Mouse (Mus musculus) liver, embryonic 11.5 days (tissue): ENCODE measurements around the gene Olfm2. TPM values are rescaled to one million over a fixed set of nuclear protein-coding genes. Genes with fewer than 3 reads are reported as not detected.
"Not testable (repeated sequence)": the region's sequence is repeated elsewhere in the genome, so short reads cannot be mapped to it uniquely, and the experiment has no call there.

Source experiments
- ATAC-seq: fragments of 200-750 bp; cut with Nextera tagmentation; replicated peaks from 2 replicates; pipeline ENCODE4 v1.8.0; 2017; ENCODE audit warnings: moderate number of reproducible peaks, mild to moderate bottlenecking, moderate TSS enrichment, moderate library complexity; ENCODE audit not compliant: low FRiP score
- DNase-seq: peaks from one replicate; pipeline ENCODE4 v3.0.0-alpha.2; 2017; ENCODE audit warnings: low spot score
- H3K27ac ChIP-seq: fragments of 300-500 bp; sonication (generic); 2 replicates; pipeline ENCODE4 v1.5.1; 2014; ENCODE audit warnings: mild to moderate bottlenecking, low read depth, low read length, control low read depth
- H3K27me3 ChIP-seq: fragments of 300-500 bp; sonication (generic); replicated peaks from 2 replicates; pipeline ENCODE4 v1.6.1; 2014; ENCODE audit warnings: low read length, mixed read lengths; ENCODE audit not compliant: control insufficient read depth, insufficient read depth
- H3K36me3 ChIP-seq: fragments of 300-500 bp; sonication (generic); 2 replicates; pipeline ENCODE4 v1.6.1; 2014; ENCODE audit warnings: mild to moderate bottlenecking, low read length, moderate library complexity, mixed read lengths; ENCODE audit not compliant: control insufficient read depth, insufficient read depth
- H3K4me1 ChIP-seq: fragments of 300-500 bp; sonication (generic); replicated peaks from 2 replicates; pipeline ENCODE4 v1.6.1; 2014; ENCODE audit warnings: low read length, mixed read lengths; ENCODE audit not compliant: control insufficient read depth, insufficient read depth
- H3K4me2 ChIP-seq: fragments of 300-500 bp; sonication (generic); 2 replicates; pipeline ENCODE4 v1.6.1; 2014; ENCODE audit warnings: mild to moderate bottlenecking, control low read depth, moderate library complexity
- H3K4me3 ChIP-seq: fragments of 300-500 bp; sonication (generic); 2 replicates; pipeline ENCODE4 v1.5.1; 2014; ENCODE audit warnings: low read depth, low read length, control low read depth
- H3K9ac ChIP-seq: fragments of 300-500 bp; sonication (generic); 2 replicates; pipeline ENCODE4 v1.6.1; 2014; ENCODE audit warnings: low read depth, low read length, control low read depth
- H3K9me3 ChIP-seq: fragments of 300-500 bp; sonication (generic); 2 replicates; pipeline ENCODE4 v1.6.1; 2016; ENCODE audit warnings: low read length, inconsistent platforms, mixed read lengths; ENCODE audit not compliant: control insufficient read depth
- WGBS: fragments of 180-500 bp; shearing (Covaris S2); extraction: QIAGEN DNeasy Blood & Tissue Kit; methylation state at CpG from one replicate; pipeline ENCODE4 v1.1.7; 2014; 5-methylcytosine and 5-hydroxymethylcytosine counted together
- polyA plus RNA-seq: library from polyadenylated mRNA; unstranded; fragments of >200 nt; fragmentation: Nextera tagmentation; extraction: Ambion mirVana; gene quantifications from 2 replicates; pipeline ENCODE4 v1.2.1, GENCODE M21; 2014

The Olfm2 gene
- polyA plus RNA-seq, 1 experiment from 2014 or later, result 1.3 TPM

GRCm38 (mm10) chr9:20636256-20636655 is 109.9 kb downstream of the Olfm2 start:
- no peak overlapping the region for H3K9ac ChIP-seq
- WGBS, result 78% methylated on average over 3 of the region's 3 CpGs
- no peaks in the 10 kb centered on the region for H3K9me3 ChIP-seq
- no peak overlapping the region for H3K4me3 ChIP-seq
- no peaks in the 10 kb centered on the region for H3K27me3 ChIP-seq
- no peak overlapping the region for H3K27ac ChIP-seq
- DNase-seq (no peak), ATAC-seq (no peak)
- peaks cover 6% of the 10 kb centered on the region for H3K36me3 ChIP-seq
- H3K4me1 ChIP-seq, result 0 out of 2 replicates have a peak, but pooled peaks cover 2% of the 10 kb centered on the region
- H3K4me2 ChIP-seq, result no peak overlapping the region

GRCm38 (mm10) chr9:20635676-20636075 is 110.5 kb downstream of the Olfm2 start:
- H3K4me2 ChIP-seq, H3K4me1 ChIP-seq, H3K36me3 ChIP-seq, ATAC-seq, H3K4me3 ChIP-seq, H3K9ac ChIP-seq, H3K9me3 ChIP-seq, H3K27me3 ChIP-seq, H3K27ac ChIP-seq, DNase-seq: not testable (repeated sequence)
- 86% methylated on average over 8 of the region's 8 CpGs for WGBS

- Histone ChIP-seq H3K27ac (no peak overlapping the region), H3K4me3 (no peak overlapping the region)
- 88% methylated on average over 2 of the region's 2 CpGs for WGBS
Measured at GRCm38 (mm10) chr9:20631332-20631731, 114.8 kb downstream of the Olfm2 start.

More at GRCm38 (mm10) chr9:20631332-20631731, 114.8 kb downstream of the Olfm2 start:
- Histone ChIP-seq H3K27me3 (no peaks in the 10 kb centered on the region), H3K36me3 (no peaks in the 10 kb centered on the region), H3K9ac (no peak overlapping the region), H3K4me2 (no peak overlapping the region), H3K9me3 (no peaks in the 10 kb centered on the region), H3K4me1 (no peaks in the 10 kb centered on the region)
- no peak for DNase-seq
- no peak for ATAC-seq

Other genes with a start within 250 kb of the Olfm2 start
- gene Zfp266, start 224.9 kb downstream of the Olfm2 start, polyA plus RNA-seq, result 49.2 TPM in 2 replicates
- gene Zfp846, start 165.1 kb downstream of the Olfm2 start, polyA plus RNA-seq, result 6.6 and 7.0 TPM in 2 replicates
- 324 and 349 TPM in 2 replicates for gene Ubl5, start 103.5 kb downstream of the Olfm2 start, polyA plus RNA-seq
- 8.1 and 9.1 TPM in 2 replicates for gene Fbxl12, start 101.6 kb downstream of the Olfm2 start, polyA plus RNA-seq
- 58.8 and 59.7 TPM in 2 replicates for gene Pin1, start 94.3 kb downstream of the Olfm2 start, polyA plus RNA-seq
- 0.05 TPM in 2 replicates for gene Col5a3, start 68.7 kb upstream of the Olfm2 start, polyA plus RNA-seq
- not detected in 2 replicates for gene Rdh8, start 72.2 kb upstream of the Olfm2 start, polyA plus RNA-seq
- gene A230050P20Rik, start 122.3 kb upstream of the Olfm2 start, polyA plus RNA-seq, result 7.1 and 8.8 TPM in 2 replicates
- 9.4 TPM in 2 replicates for gene Angptl6, start 133.4 kb upstream of the Olfm2 start, polyA plus RNA-seq
- 170 and 178 TPM in 2 replicates for gene Ppan, start 141.8 kb upstream of the Olfm2 start, polyA plus RNA-seq
- 440 and 448 TPM in 2 replicates for gene Eif3g, start 152.3 kb upstream of the Olfm2 start, polyA plus RNA-seq
- gene Dnmt1, start 213.5 kb upstream of the Olfm2 start, polyA plus RNA-seq, result 85.1 and 87.5 TPM in 2 replicates
- 15.2 and 16.8 TPM in 2 replicates for gene S1pr2, start 230.4 kb upstream of the Olfm2 start, polyA plus RNA-seq